Comparison of ENCODE assay signal across 8 mouse cellular contexts in genomic region chr16:91727433-91727832, GRCm38 (mm10). TPM values are rescaled to one million over a fixed set of nuclear protein-coding genes. Genes with fewer than 3 reads are reported as not detected.
DNase-seq lines count a peak whose midpoint lies in the region; ATAC-seq and TF ChIP-seq lines count a peak whose summit lies in the region.

No protein-coding gene starts in this region.

- H3K9me3 ChIP-seq in heart, embryonic 15.5 days (replicated peaks): no peaks in the 10 kb centered on the region
- no peaks in the 10 kb centered on the region for H3K9me3 ChIP-seq in intestine, embryonic 15.5 days
- H3K9me3 ChIP-seq in megakaryocyte, embryonic 14.5 days: no peaks in the 10 kb centered on the region

- no peaks in the 10 kb centered on the region for H3K36me3 ChIP-seq in heart, embryonic 15.5 days
- no peaks in the 10 kb centered on the region for H3K36me3 ChIP-seq in intestine, embryonic 15.5 days
- peaks cover 42% of the 10 kb centered on the region for H3K36me3 ChIP-seq in megakaryocyte, embryonic 14.5 days (replicated peaks; ENCODE audit: low read length)

- no peak for TF ChIP-seq POLR2A in bone marrow, adult 2 months (IDR thresholded peaks at IDR 0.05; ENCODE audit: borderline replicate concordance, control insufficient read depth, low read depth, low read length)

- TF ChIP-seq CTCF in bone marrow, adult 2 months (IDR thresholded peaks at IDR 0.05; ENCODE audit: control insufficient read depth, insufficient read depth, low read length): no peak

- H3K27ac ChIP-seq in heart, embryonic 15.5 days: peak overlapping the region; percentile 70; the same call in 1 of the 2 replicates
- H3K27ac ChIP-seq in bone marrow, adult 2 months (ENCODE audit: control insufficient read depth, insufficient read depth, low read depth, low read length, poor library complexity): peak overlapping the region; percentile 49; the same call in 1 of the 2 replicates
- H3K27ac ChIP-seq in intestine, embryonic 15.5 days: 0 out of 2 replicates have a peak overlapping the region, but pooled peaks have one; percentile 15

- 86% methylated on average over 15 of the region's 15 CpGs for WGBS in heart, embryonic 15.5 days
- 44% methylated on average over 15 of the region's 15 CpGs for WGBS in bone marrow, adult 2 months
- WGBS in intestine, embryonic 15.5 days: 81% methylated on average over 15 of the region's 15 CpGs

- H3K27me3 ChIP-seq in heart, embryonic 15.5 days: no peaks in the 10 kb centered on the region
- H3K27me3 ChIP-seq in intestine, embryonic 15.5 days (replicated peaks): no peaks in the 10 kb centered on the region
- peaks cover 29% of the 10 kb centered on the region for H3K27me3 ChIP-seq in megakaryocyte, embryonic 14.5 days (replicated peaks)

- DNase-seq in heart, postnatal 4 days: no peak
- no peak for DNase-seq in spleen, adult 18-20 months
- DNase-seq in Muller cell, postnatal 12 days (ENCODE audit: inconsistent ontology term): no peak
- DNase-seq in cerebellum, postnatal 10 days: no peak

- H3K9ac ChIP-seq in heart, embryonic 15.5 days: 0 out of 2 replicates have a peak overlapping the region, but pooled peaks have one; percentile 58
- 0 out of 2 replicates have a peak overlapping the region, but pooled peaks have one; percentile 51 for H3K9ac ChIP-seq in intestine, embryonic 15.5 days

- peaks cover 28% of the 10 kb centered on the region for H3K4me1 ChIP-seq in heart, embryonic 15.5 days (replicated peaks)
- peaks cover 2% of the 10 kb centered on the region for H3K4me1 ChIP-seq in bone marrow, adult 2 months (ENCODE audit: control insufficient read depth, insufficient read depth, low read length)
- peaks cover 14% of the 10 kb centered on the region for H3K4me1 ChIP-seq in intestine, embryonic 15.5 days (replicated peaks)
- peaks cover 66% of the 10 kb centered on the region for H3K4me1 ChIP-seq in megakaryocyte, embryonic 14.5 days

- ATAC-seq in heart, embryonic 15.5 days (replicated peaks; ENCODE audit: insufficient number of reproducible peaks, insufficient read depth, low FRiP score, low read depth): no peak
- no peak for ATAC-seq in intestine, embryonic 15.5 days

- peak overlapping the region; percentile 66 for H3K4me2 ChIP-seq in heart, embryonic 15.5 days
- H3K4me2 ChIP-seq in intestine, embryonic 15.5 days (replicated peaks): peak overlapping the region; percentile 57

- H3K4me3 ChIP-seq in heart, embryonic 15.5 days: peak overlapping the region; percentile 85
- peak overlapping the region; percentile 34 for H3K4me3 ChIP-seq in bone marrow, adult 2 months (replicated peaks; ENCODE audit: control insufficient read depth, low read depth, low read length)
- peak overlapping the region; percentile 90 for H3K4me3 ChIP-seq in intestine, embryonic 15.5 days (replicated peaks)
- H3K4me3 ChIP-seq in megakaryocyte, embryonic 14.5 days (replicated peaks): peak overlapping the region; percentile 97

RNA-seq across cellular contexts. Expression of gene Cryzl1, which starts 1.3 kb away (rescaled TPM):
- polyA plus RNA-seq in heart, embryonic 15.5 days (2015; fragmentation: Nextera tagmentation; extraction: Ambion mirVana): 50.7 and 56.2 TPM in 2 replicates
- 10 to 100 TPM; 29.7 to 31.2 TPM for total RNA-seq in heart, postnatal 4 days (2021)
- 23.4 and 42.5 TPM in 2 replicates for polyA plus RNA-seq in bone marrow, adult 2 months (2011; ENCODE audit: insufficient read depth, insufficient read length, low replicate concordance, missing spikeins)
- 64.1 and 68.7 TPM in 2 replicates for polyA plus RNA-seq in intestine, embryonic 15.5 days (2015; fragmentation: Nextera tagmentation; extraction: Ambion mirVana)
- 9.9 TPM in 1 of 2 replicates, not detected in the other for polyA plus RNA-seq in megakaryocyte, embryonic 14.5 days (2012; ENCODE audit: insufficient read depth, low replicate concordance)

RNA-seq across cellular contexts. Expression of gene Itsn1, which starts 1.6 kb away (rescaled TPM):
- polyA plus RNA-seq in heart, embryonic 15.5 days (2015; fragmentation: Nextera tagmentation; extraction: Ambion mirVana): 17.6 and 22.3 TPM in 2 replicates
- 10 to 100 TPM; 37.9 to 50.7 TPM for total RNA-seq in heart, postnatal 4 days (2021)
- 91.6 and 158 TPM in 2 replicates for polyA plus RNA-seq in bone marrow, adult 2 months (2011; ENCODE audit: insufficient read depth, insufficient read length, low replicate concordance, missing spikeins)
- 16.2 and 16.4 TPM in 2 replicates for polyA plus RNA-seq in intestine, embryonic 15.5 days (2015; fragmentation: Nextera tagmentation; extraction: Ambion mirVana)
- 24.6 and 49.2 TPM in 2 replicates for polyA plus RNA-seq in megakaryocyte, embryonic 14.5 days (2012; ENCODE audit: insufficient read depth, low replicate concordance)

RNA-seq across cellular contexts. Expression of gene Donson, which starts 38.9 kb away (rescaled TPM):
- 10.7 and 12.3 TPM in 2 replicates for polyA plus RNA-seq in heart, embryonic 15.5 days (2015; fragmentation: Nextera tagmentation; extraction: Ambion mirVana)
- total RNA-seq in heart, postnatal 4 days (2021): 10 to 100 TPM; 15.5 to 15.7 TPM
- 15.2 and 18.0 TPM in 2 replicates for polyA plus RNA-seq in bone marrow, adult 2 months (2011; ENCODE audit: insufficient read depth, insufficient read length, low replicate concordance, missing spikeins)
- 16.3 and 17.6 TPM in 2 replicates for polyA plus RNA-seq in intestine, embryonic 15.5 days (2015; fragmentation: Nextera tagmentation; extraction: Ambion mirVana)
- polyA plus RNA-seq in megakaryocyte, embryonic 14.5 days (2012; ENCODE audit: insufficient read depth, low replicate concordance): 4.6 and 11.1 TPM in 2 replicates

Comparison
In these comparisons a context has a peak if more than half of its experiments do, and no peak if none do; other contexts are left out.
1. H3K27ac ChIP-seq: peak in every context shown above with its lines; median percentile 70 in heart, embryonic 15.5 days; 49 in bone marrow, adult 2 months; 15 in intestine, embryonic 15.5 days.
2. H3K4me3 ChIP-seq: peak in every context shown above with its lines; median percentile 97 in megakaryocyte, embryonic 14.5 days; 90 in intestine, embryonic 15.5 days; 85 in heart, embryonic 15.5 days; 34 in bone marrow, adult 2 months.